Mouse (Mus musculus): Measurements from ENCODE around the gene Fblim1.

- TF ChIP-seq REST (IDR thresholded peaks at IDR 0.05; ENCODE audit: insufficient read depth, insufficient read length) (no peak), TCF12 (IDR thresholded peaks at IDR 0.05; ENCODE audit: insufficient read depth, poor library complexity, severe bottlenecking) (no peak), POLR2AphosphoS2 (IDR thresholded peaks at IDR 0.05; ENCODE audit: insufficient read length, low read depth) (no peak), MAX (IDR thresholded peaks at IDR 0.05; ENCODE audit: low read depth) (no peak), POLR2A (IDR thresholded peaks at IDR 0.05; ENCODE audit: insufficient read length, low read depth) (no peak), SRF (IDR thresholded peaks at IDR 0.05; ENCODE audit: control insufficient read depth, insufficient read length, low read depth) (no peak), MYOD1 (IDR thresholded peaks at IDR 0.05; ENCODE audit: control insufficient read depth in 1 of 3, insufficient read length in 2 of 3, low read depth in 2 of 3) (no peak)
Measured at GRCm38 (mm10) chr4:141541851-141542250, 64.0 kb downstream of the Fblim1 start.
